Mouse (Mus musculus) ES-E14 (cell line): Measurements from ENCODE around the gene Cdhr4. TPM values are rescaled to one million over a fixed set of nuclear protein-coding genes. Genes with fewer than 3 reads are reported as not detected.

Source experiments
- DNase-seq: peaks from one replicate; pipeline ENCODE4 v3.0.0-alpha.2; 2013; ENCODE audit warnings: low read depth, low spot score
- H3K27ac ChIP-seq: 2 replicates; pipeline ENCODE4 v1.5.1; 2012; ENCODE audit warnings: low read depth, mild to moderate bottlenecking, low read length, moderate library complexity, mixed read lengths; ENCODE audit not compliant: poor library complexity, insufficient read depth, severe bottlenecking
- H3K36me3 ChIP-seq: 2 replicates; pipeline ENCODE4 v1.6.1; 2012; ENCODE audit warnings: mild to moderate bottlenecking, low read length, moderate library complexity, mixed read lengths; ENCODE audit not compliant: control insufficient read depth, poor library complexity, insufficient read depth, severe bottlenecking
- H3K4me1 ChIP-seq, 2 experiments: fragments of 150-350 bp in 1 of 2; sonication (generic) in 1 of 2; 2 replicates each; pipeline ENCODE4 v1.6.1; 2012; ENCODE audit warnings: low read length in 2 of 2, mild to moderate bottlenecking in 1 of 2, mixed read lengths in 1 of 2; ENCODE audit not compliant: control insufficient read depth in 2 of 2, insufficient read depth in 2 of 2, poor library complexity in 1 of 2
- H3K4me3 ChIP-seq, 2 experiments: fragments of 150-350 bp in 1 of 2; sonication (generic) in 1 of 2; 2 replicates each; pipeline ENCODE4 v1.5.1; 2012; ENCODE audit warnings: low read length in 2 of 2, low read depth in 1 of 2, mild to moderate bottlenecking in 1 of 2, mixed read lengths in 1 of 2; ENCODE audit not compliant: insufficient read depth in 1 of 2, poor library complexity in 1 of 2, severe bottlenecking in 1 of 2
- H3K9ac ChIP-seq: 2 replicates; pipeline ENCODE4 v1.6.1; 2012; ENCODE audit warnings: low read depth, mild to moderate bottlenecking, low read length, mixed read lengths; ENCODE audit not compliant: poor library complexity, insufficient read depth, severe bottlenecking
- H3K9me3 ChIP-seq: fragments of 150-350 bp; sonication (generic); 2 replicates; pipeline ENCODE4 v1.6.1; 2012; ENCODE audit warnings: low read depth, mild to moderate bottlenecking, low read length; ENCODE audit not compliant: control insufficient read depth, insufficient read depth
- CHD2 ChIP-seq: IDR thresholded peaks from 2 replicates; pipeline ENCODE4 v1.6.1; 2014; ENCODE audit warnings: mild to moderate bottlenecking, low read depth, low read length, inconsistent platforms
- HCFC1 ChIP-seq: IDR thresholded peaks from 2 replicates; pipeline ENCODE4 v1.6.1; 2012; ENCODE audit warnings: low read length, inconsistent platforms, borderline replicate concordance; ENCODE audit not compliant: insufficient read depth
- MAFK ChIP-seq: IDR thresholded peaks from 2 replicates; pipeline ENCODE4 v1.6.1; 2014; ENCODE audit warnings: mild to moderate bottlenecking, low read depth, low read length, inconsistent platforms; ENCODE audit not compliant: insufficient read depth
- ZC3H11A ChIP-seq: IDR thresholded peaks from 2 replicates; pipeline ENCODE4 v1.6.1; 2012; ENCODE audit warnings: low read depth, mild to moderate bottlenecking, inconsistent platforms, low read length, borderline replicate concordance
- ZNF384 ChIP-seq: IDR thresholded peaks from 2 replicates; pipeline ENCODE4 v1.6.1; 2012; ENCODE audit warnings: low read depth, low read length, inconsistent platforms
- in situ Hi-C, 2 experiments: fragments of 600-800 bp; cut with MboI; formaldehyde crosslinking; loops; one replicate each; pipeline ENCODE4 v1.15.1; 2025; ENCODE audit warnings: low sequenced_read_pairs in 2 of 2, inconsistent platforms in 1 of 2; ENCODE audit not compliant: unreplicated experiment in 2 of 2
- total RNA-seq: library from RNA; depleted of rRNA; stranded (reverse); fragments of 300-350 nt; gene quantifications from 2 replicates; pipeline ENCODE4 v1.2.3, GENCODE M21; 2012; rRNA removed

Cdhr4 gene
- total RNA-seq = 1.2 and 2.4 TPM in 2 replicates

- H3K4me1 ChIP-seq = peaks cover 2 to 8% of the 10 kb centered on the region in 2 experiments; a peak in 2 of 4 replicates
- no peak within 1 kb of the TSS for H3K27ac ChIP-seq
- H3K9ac ChIP-seq = no peak within 1 kb of the TSS
- no peak for DNase-seq
- H3K4me3 ChIP-seq = no peak within 1 kb of the TSS
- H3K36me3 ChIP-seq = no peaks in the 10 kb centered on the region
- no peaks in the 10 kb centered on the region for H3K9me3 ChIP-seq
- TF ChIP-seq ZNF384 = no peak
- TF ChIP-seq ZC3H11A = no peak
- TF ChIP-seq HCFC1 = no peak
- TF ChIP-seq MAFK = no peak
- in situ Hi-C loops = no loop called here
These were observed at the start of gene Cdhr4 for GRCm38 (mm10) chr9:107992197-107992596. Gene Cdhr4 (plus strand): TSS chr9:107992497.

GRCm38 (mm10) chr9:107947241-107948194, 44.8 kb upstream of the Cdhr4 start:
- Histone ChIP-seq H3K4me1 (peaks cover 0 to 2% of the 10 kb centered on the region in 2 experiments; a peak in 1 of 4 replicates), H3K9ac (no peak overlapping the region), H3K9me3 (no peaks in the 10 kb centered on the region), H3K27ac (no peak overlapping the region), H3K36me3 (peaks cover 17% of the 10 kb centered on the region), H3K4me3 (no peak overlapping the region)
- in situ Hi-C loops = no loop called here
- no peak for DNase-seq
- TF ChIP-seq CHD2 (no peak), ZC3H11A (no peak), MAFK (no peak), ZNF384 (no peak), HCFC1 (no peak)

GRCm38 (mm10) chr9:107949184-107949921, 42.9 kb upstream of the Cdhr4 start:
- H3K4me3 ChIP-seq = no peak overlapping the region
- peaks cover 19% of the 10 kb centered on the region for H3K36me3 ChIP-seq
- peaks cover 0 to 2% of the 10 kb centered on the region in 2 experiments; a peak in 1 of 4 replicates for H3K4me1 ChIP-seq
- in situ Hi-C loops = no loop called here
- TF ChIP-seq ZNF384 (no peak), HCFC1 (no peak), CHD2 (no peak), MAFK (no peak)
- DNase-seq = no peak
- no peak overlapping the region for H3K27ac ChIP-seq
- no peaks in the 10 kb centered on the region for H3K9me3 ChIP-seq
- no peak overlapping the region for H3K9ac ChIP-seq

- no peak for DNase-seq
- H3K4me3 ChIP-seq = peak within 1 kb of the TSS; percentile 80 to 97
- in situ Hi-C loops = no loop called here
- H3K4me1 ChIP-seq = peaks cover 0 to 2% of the 10 kb centered on the region in 2 experiments; a peak in 1 of 4 replicates
- no peak for TF ChIP-seq ZNF384
- no peak for TF ChIP-seq CHD2
- TF ChIP-seq ZC3H11A = no peak
- no peak for TF ChIP-seq MAFK
- TF ChIP-seq HCFC1 = no peak
- peak within 1 kb of the TSS; percentile 79 for H3K9ac ChIP-seq
- peaks cover 19% of the 10 kb centered on the region for H3K36me3 ChIP-seq
- H3K27ac ChIP-seq = peak within 1 kb of the TSS; percentile 28; the same call in 1 of the 2 replicates
- no peaks in the 10 kb centered on the region for H3K9me3 ChIP-seq
These were observed 42.4 kb upstream of the Cdhr4 start, which contains the start of gene Traip for GRCm38 (mm10) chr9:107949922-107950235. Gene Traip (plus strand): TSS chr9:107950136.
